Mouse (Mus musculus): Measurements from ENCODE around the gene Sox5. TPM values are rescaled to one million over a fixed set of nuclear protein-coding genes. Genes with fewer than 3 reads are reported as not detected.
A peak's percentile ranks its signal among the peaks of the same experiment; 100 is the strongest.

Sox5 gene
- polyA plus RNA-seq, 1 experiment from 2014 or later = 33.0 TPM

GRCm38 (mm10) chr6:143960487-143960886 lies 821.3 kb downstream of the Sox5 start:
- Histone ChIP-seq H3K9me3 (no peaks in the 10 kb centered on the region), H3K4me3 (no peak overlapping the region), H3K27me3 (replicated peaks) (no peaks in the 10 kb centered on the region), H3K36me3 (no peaks in the 10 kb centered on the region), H3K4me1 (no peaks in the 10 kb centered on the region), H3K4me2 (replicated peaks) (no peak overlapping the region), H3K27ac (no peak overlapping the region), H3K9ac (no peak overlapping the region)
- ATAC-seq (ENCODE audit: low FRiP score, low read depth) = no peak
- 93% methylated on average over 11 of the region's 11 CpGs for WGBS

DNA sequence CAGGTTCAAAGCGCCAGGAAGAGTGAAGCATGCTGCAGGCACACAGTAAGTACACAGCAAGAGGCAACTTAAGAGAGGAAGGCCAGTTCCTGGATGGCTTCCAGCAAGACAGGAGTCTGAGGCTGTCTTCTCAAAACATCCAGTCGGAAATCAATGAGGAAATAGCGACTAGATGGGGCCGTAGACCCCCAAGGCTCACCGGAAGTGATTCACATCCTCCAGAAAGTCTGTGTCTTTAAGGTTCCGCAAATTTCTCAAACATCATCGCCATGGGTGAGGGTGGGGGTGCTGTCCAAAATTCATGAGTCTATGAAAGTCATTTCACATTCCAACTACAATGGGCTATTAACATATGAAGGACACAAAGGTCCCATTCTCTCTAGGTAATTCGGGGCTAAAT lies 821.7 kb downstream of the Sox5 start:
- Histone ChIP-seq H3K9ac (no peak overlapping the region), H3K27ac (no peak overlapping the region), H3K27me3 (replicated peaks) (no peaks in the 10 kb centered on the region), H3K4me2 (replicated peaks) (no peak overlapping the region), H3K4me1 (no peaks in the 10 kb centered on the region), H3K36me3 (no peaks in the 10 kb centered on the region), H3K4me3 (no peak overlapping the region), H3K9me3 (no peaks in the 10 kb centered on the region)
- ATAC-seq (ENCODE audit: low FRiP score, low read depth) = no peak
- WGBS = 87% methylated on average over 8 of the region's 8 CpGs

GRCm38 (mm10) chr6:143958372-143958771 lies 823.4 kb downstream of the Sox5 start:
- Histone ChIP-seq H3K27me3 (replicated peaks) (no peaks in the 10 kb centered on the region), H3K4me2 (replicated peaks) (no peak overlapping the region), H3K4me1 (no peaks in the 10 kb centered on the region), H3K27ac (no peak overlapping the region), H3K9me3 (no peaks in the 10 kb centered on the region), H3K36me3 (no peaks in the 10 kb centered on the region), H3K4me3 (no peak overlapping the region), H3K9ac (no peak overlapping the region)
- ATAC-seq (ENCODE audit: low FRiP score, low read depth) = no peak
- WGBS = 88% methylated on average over 7 of the region's 7 CpGs

DNA sequence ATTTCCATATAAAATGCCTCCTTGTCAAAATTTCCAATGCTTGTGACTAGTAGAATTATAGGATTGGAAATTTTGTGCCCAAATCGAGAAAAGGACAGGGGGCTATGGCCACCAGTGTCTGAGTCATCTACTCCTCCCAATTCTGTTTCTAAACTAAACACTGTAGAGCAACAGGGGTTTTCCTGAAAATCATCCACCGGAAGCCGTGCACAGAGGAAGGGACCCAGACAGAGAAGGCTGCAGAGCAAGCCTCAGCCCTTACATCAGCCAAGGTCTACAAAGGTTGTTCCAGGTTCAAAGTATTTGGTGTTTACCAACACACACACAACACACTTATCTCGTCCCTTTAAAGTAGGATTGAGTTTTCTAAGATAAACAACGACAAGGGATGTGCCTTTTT lies 824.7 kb downstream of the Sox5 start:
- Histone ChIP-seq H3K36me3 (no peaks in the 10 kb centered on the region), H3K9me3 (no peaks in the 10 kb centered on the region), H3K4me2 (replicated peaks) (no peak overlapping the region), H3K9ac (no peak overlapping the region), H3K4me3 (no peak overlapping the region), H3K27ac (no peak overlapping the region), H3K27me3 (replicated peaks) (no peaks in the 10 kb centered on the region), H3K4me1 (no peaks in the 10 kb centered on the region)
- no peak for ATAC-seq (ENCODE audit: low FRiP score, low read depth)
- WGBS = 81% methylated on average over 5 of the region's 5 CpGs

- ATAC-seq (ENCODE audit: low FRiP score, low read depth) = no peak
- Histone ChIP-seq H3K9me3 (no peaks in the 10 kb centered on the region), H3K9ac (no peak overlapping the region), H3K4me1 (no peaks in the 10 kb centered on the region), H3K36me3 (no peaks in the 10 kb centered on the region), H3K4me2 (replicated peaks) (no peak overlapping the region), H3K27ac (no peak overlapping the region), H3K4me3 (no peak overlapping the region), H3K27me3 (replicated peaks) (no peaks in the 10 kb centered on the region)
- WGBS = 65% methylated on average over 12 of the region's 12 CpGs
Measured at GRCm38 (mm10) chr6:143948553-143949308, 833.0 kb downstream of the Sox5 start.

- H3K27ac ChIP-seq = no peak overlapping the region
- H3K4me3 ChIP-seq = no peak overlapping the region
- no peaks in the 10 kb centered on the region for H3K27me3 ChIP-seq (replicated peaks)
- no peaks in the 10 kb centered on the region for H3K4me1 ChIP-seq
- no peak overlapping the region for H3K9ac ChIP-seq
- no peak overlapping the region for H3K4me2 ChIP-seq (replicated peaks)
- H3K9me3 ChIP-seq = no peaks in the 10 kb centered on the region
- H3K36me3 ChIP-seq = no peaks in the 10 kb centered on the region
- no peak for ATAC-seq (ENCODE audit: low FRiP score, low read depth)
- WGBS = 77% methylated on average over 4 of the region's 4 CpGs
Measured at GRCm38 (mm10) chr6:143948071-143948470, 833.7 kb downstream of the Sox5 start.

DNA sequence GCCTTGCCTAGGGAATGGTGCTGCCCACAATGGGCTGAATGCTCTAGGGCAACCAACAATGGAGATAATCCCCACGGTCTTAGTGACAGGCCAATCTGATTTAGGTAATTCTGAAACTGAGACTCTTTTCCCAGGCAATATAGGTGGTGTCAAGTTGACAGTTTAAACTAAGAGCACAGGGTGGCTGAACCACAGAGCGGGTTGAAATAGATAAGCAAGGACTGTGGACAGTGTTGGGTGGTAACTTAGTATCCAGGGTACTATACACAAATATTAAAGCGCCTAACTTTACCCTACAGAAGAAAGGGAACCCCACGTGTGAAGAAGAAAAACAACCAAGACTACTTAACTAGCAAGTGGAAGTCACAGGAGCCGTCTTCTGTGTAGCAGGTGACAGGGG lies 838.7 kb downstream of the Sox5 start:
- Histone ChIP-seq H3K4me3 (no peak overlapping the region), H3K9me3 (no peaks in the 10 kb centered on the region), H3K27me3 (replicated peaks) (no peaks in the 10 kb centered on the region), H3K9ac (no peak overlapping the region), H3K4me1 (peaks cover 5% of the 10 kb centered on the region; the same call in 1 of the 2 replicates), H3K27ac (no peak overlapping the region), H3K4me2 (replicated peaks) (no peak overlapping the region), H3K36me3 (no peaks in the 10 kb centered on the region)
- 92% methylated on average over 5 of the region's 5 CpGs for WGBS
- ATAC-seq (ENCODE audit: low FRiP score, low read depth) = no peak

GRCm38 (mm10) chr6:143941291-143941785 lies 840.4 kb downstream of the Sox5 start:
- H3K9ac ChIP-seq = no peak overlapping the region
- peaks cover 5% of the 10 kb centered on the region; the same call in 1 of the 2 replicates for H3K4me1 ChIP-seq
- no peak overlapping the region for H3K4me3 ChIP-seq
- H3K27ac ChIP-seq = no peak overlapping the region
- WGBS = 11% methylated on average over 8 of the region's 8 CpGs
- no peaks in the 10 kb centered on the region for H3K9me3 ChIP-seq
- H3K27me3 ChIP-seq (replicated peaks) = no peaks in the 10 kb centered on the region
- ATAC-seq (ENCODE audit: low FRiP score, low read depth) = peak; percentile 72
- no peak overlapping the region for H3K4me2 ChIP-seq (replicated peaks)
- no peaks in the 10 kb centered on the region for H3K36me3 ChIP-seq

DNA sequence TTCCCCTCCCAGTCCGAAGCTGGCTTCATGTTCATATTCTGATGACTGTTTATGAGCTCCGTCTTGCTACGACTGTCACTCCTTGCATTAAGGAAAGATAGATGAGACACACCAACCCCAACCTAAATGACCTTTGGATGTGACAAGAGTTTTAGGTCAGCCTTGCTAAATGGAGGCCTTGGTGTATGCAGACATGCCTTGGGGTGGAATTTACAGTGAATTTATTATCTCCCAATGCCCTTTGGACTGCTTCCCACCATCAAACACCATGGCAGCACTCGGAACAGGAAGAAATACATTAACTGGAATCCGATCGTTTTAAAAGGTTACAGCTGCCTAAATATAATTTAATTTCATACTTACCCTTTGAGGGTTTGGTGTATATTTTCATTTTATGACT lies 858.6 kb downstream of the Sox5 start:
- WGBS = 52% methylated on average over 6 of the region's 6 CpGs
- no peaks in the 10 kb centered on the region for H3K27me3 ChIP-seq (replicated peaks)
- peaks cover 6% of the 10 kb centered on the region; the same call in 1 of the 2 replicates for H3K4me1 ChIP-seq
- H3K9me3 ChIP-seq = no peaks in the 10 kb centered on the region
- peaks cover 3% of the 10 kb centered on the region; the same call in 1 of the 2 replicates for H3K36me3 ChIP-seq
- ATAC-seq (ENCODE audit: low FRiP score, low read depth) = no peak
- no peak overlapping the region for H3K4me2 ChIP-seq (replicated peaks)
- no peak overlapping the region for H3K4me3 ChIP-seq
- H3K27ac ChIP-seq = no peak overlapping the region
- H3K9ac ChIP-seq = no peak overlapping the region

- Histone ChIP-seq H3K4me3 (no peak overlapping the region), H3K4me2 (replicated peaks) (peak overlapping the region; percentile 41), H3K9ac (no peak overlapping the region), H3K27ac (no peak overlapping the region), H3K27me3 (replicated peaks) (no peaks in the 10 kb centered on the region), H3K36me3 (no peaks in the 10 kb centered on the region), H3K9me3 (no peaks in the 10 kb centered on the region), H3K4me1 (peaks cover 6% of the 10 kb centered on the region; the same call in 1 of the 2 replicates)
- WGBS = 26% methylated on average over 16 of the region's 16 CpGs
- ATAC-seq (ENCODE audit: low FRiP score, low read depth) = peak; percentile 33; the same call in 1 of the 2 replicates
Measured at GRCm38 (mm10) chr6:143918405-143918947, 863.3 kb downstream of the Sox5 start.

DNA sequence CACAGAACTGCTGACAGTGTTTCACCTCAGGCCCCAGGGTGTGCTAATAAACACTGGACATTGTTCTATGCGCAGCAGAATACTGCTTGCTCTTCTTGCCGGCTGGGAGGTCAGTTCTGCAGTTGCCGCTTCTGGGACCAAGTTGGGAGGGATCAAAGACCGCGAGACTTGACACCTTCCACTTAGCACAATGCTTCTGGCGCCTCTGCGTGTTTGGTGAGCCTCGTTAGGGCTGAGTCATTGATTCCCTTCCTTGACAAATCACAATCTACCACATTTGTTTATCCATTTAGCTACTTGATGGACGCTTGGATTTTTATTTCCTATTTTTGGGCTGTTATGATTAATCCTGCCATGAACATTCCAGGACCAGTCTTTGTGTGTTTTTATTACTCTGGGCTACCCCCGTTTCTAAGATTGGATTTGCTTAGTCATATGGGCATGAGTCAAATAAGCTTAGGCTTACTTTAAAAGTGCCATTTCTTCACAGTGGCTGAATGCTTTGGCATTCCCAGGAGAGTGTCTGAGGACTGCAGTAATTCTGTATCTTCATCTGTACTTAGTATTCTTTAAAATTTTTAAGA lies 865.5 kb downstream of the Sox5 start:
- WGBS = 75% methylated on average over 10 of the region's 10 CpGs
- no peak for ATAC-seq (ENCODE audit: low FRiP score, low read depth)
- peaks cover 6% of the 10 kb centered on the region; the same call in 1 of the 2 replicates for H3K4me1 ChIP-seq
- no peak overlapping the region for H3K27ac ChIP-seq
- H3K9ac ChIP-seq = no peak overlapping the region
- H3K36me3 ChIP-seq = no peaks in the 10 kb centered on the region
- H3K4me3 ChIP-seq = no peak overlapping the region
- H3K9me3 ChIP-seq = no peaks in the 10 kb centered on the region
- no peaks in the 10 kb centered on the region for H3K27me3 ChIP-seq (replicated peaks)
- H3K4me2 ChIP-seq (replicated peaks) = no peak overlapping the region

GRCm38 (mm10) chr6:143915686-143916085 lies 866.1 kb downstream of the Sox5 start:
- Histone ChIP-seq H3K4me1 (peaks cover 6% of the 10 kb centered on the region; the same call in 1 of the 2 replicates), H3K4me2 (replicated peaks) (no peak overlapping the region), H3K9me3 (no peaks in the 10 kb centered on the region), H3K4me3 (no peak overlapping the region), H3K36me3 (no peaks in the 10 kb centered on the region), H3K9ac (no peak overlapping the region), H3K27me3 (replicated peaks) (no peaks in the 10 kb centered on the region), H3K27ac (no peak overlapping the region)
- 78% methylated on average over 3 of the region's 3 CpGs for WGBS
- ATAC-seq (ENCODE audit: low FRiP score, low read depth) = no peak
